Mouse (Mus musculus): ENCODE results near the gene Dtl.

Dtl gene

GRCm38 (mm10) chr1:191581641-191582040 lies 6.3 kb upstream of the Dtl start:
- DNase-seq (ENCODE audit: inconsistent age in 2 of 2, low spot score in 1 of 2) = no peak

GRCm38 (mm10) chr1:191579524-191579923 lies 4.2 kb upstream of the Dtl start:
- no peak for DNase-seq (ENCODE audit: inconsistent age in 2 of 2, low spot score in 1 of 2)

- no peak for DNase-seq (ENCODE audit: inconsistent age in 2 of 2, low spot score in 1 of 2)
Observed at GRCm38 (mm10) chr1:191574871-191575457, 380 bp downstream of the Dtl start.

- no peak for DNase-seq (ENCODE audit: inconsistent age in 2 of 2, low spot score in 1 of 2)
Observed at GRCm38 (mm10) chr1:191573906-191574639, 1.3 kb downstream of the Dtl start.

GRCm38 (mm10) chr1:191570415-191570814 lies 4.9 kb downstream of the Dtl start:
- DNase-seq (ENCODE audit: inconsistent age in 2 of 2, low spot score in 1 of 2) = no peak

GRCm38 (mm10) chr1:191569625-191570024 lies 5.7 kb downstream of the Dtl start:
- DNase-seq (ENCODE audit: inconsistent age in 2 of 2, low spot score in 1 of 2) = no peak

GRCm38 (mm10) chr1:191567859-191568258 lies 7.5 kb downstream of the Dtl start:
- peak in 1 of 2 experiments; percentile 45 for DNase-seq (ENCODE audit: inconsistent age in 2 of 2, low spot score in 1 of 2)

GRCm38 (mm10) chr1:191562823-191563365 lies 12.4 kb downstream of the Dtl start:
- peak; percentile 14 to 85 for DNase-seq (ENCODE audit: inconsistent age in 2 of 2, low spot score in 1 of 2)

- peak in 1 of 2 experiments; percentile 34 for DNase-seq (ENCODE audit: inconsistent age in 2 of 2, low spot score in 1 of 2)
Observed at GRCm38 (mm10) chr1:191559779-191560178, 15.6 kb downstream of the Dtl start.

GRCm38 (mm10) chr1:191557109-191557508 lies 18.2 kb downstream of the Dtl start:
- DNase-seq (ENCODE audit: inconsistent age in 2 of 2, low spot score in 1 of 2) = peak; percentile 13 to 69

GRCm38 (mm10) chr1:191550786-191551185 lies 24.6 kb downstream of the Dtl start:
- DNase-seq (ENCODE audit: inconsistent age in 2 of 2, low spot score in 1 of 2) = no peak

GRCm38 (mm10) chr1:191543747-191544146 lies 31.6 kb downstream of the Dtl start:
- DNase-seq (ENCODE audit: inconsistent age in 2 of 2, low spot score in 1 of 2) = no peak

GRCm38 (mm10) chr1:191541619-191542018 lies 33.7 kb downstream of the Dtl start:
- no peak for DNase-seq (ENCODE audit: inconsistent age in 2 of 2, low spot score in 1 of 2)

- DNase-seq (ENCODE audit: inconsistent age in 2 of 2, low spot score in 1 of 2) = no peak
Observed at GRCm38 (mm10) chr1:191541014-191541413, 34.3 kb downstream of the Dtl start.

GRCm38 (mm10) chr1:191540300-191540699 lies 35.0 kb downstream of the Dtl start:
- no peak for DNase-seq (ENCODE audit: inconsistent age in 2 of 2, low spot score in 1 of 2)

- no peak for DNase-seq (ENCODE audit: inconsistent age in 2 of 2, low spot score in 1 of 2)
Observed at GRCm38 (mm10) chr1:191534896-191535295, 40.4 kb downstream of the Dtl start.

GRCm38 (mm10) chr1:191531023-191531422 lies 44.3 kb downstream of the Dtl start:
- no peak for DNase-seq (ENCODE audit: inconsistent age in 2 of 2, low spot score in 1 of 2)

GRCm38 (mm10) chr1:191529406-191529805 lies 45.9 kb downstream of the Dtl start:
- peak; percentile 22 to 64 for DNase-seq (ENCODE audit: inconsistent age in 2 of 2, low spot score in 1 of 2)

- peak; percentile 29 to 66 for DNase-seq (ENCODE audit: inconsistent age in 2 of 2, low spot score in 1 of 2)
Observed at GRCm38 (mm10) chr1:191527921-191528612, 47.3 kb downstream of the Dtl start.

GRCm38 (mm10) chr1:191527089-191527488 lies 48.3 kb downstream of the Dtl start:
- peak; percentile 37 to 50 for DNase-seq (ENCODE audit: inconsistent age in 2 of 2, low spot score in 1 of 2)

- no peak for DNase-seq (ENCODE audit: inconsistent age in 2 of 2, low spot score in 1 of 2)
Observed at GRCm38 (mm10) chr1:191521395-191521794, 53.9 kb downstream of the Dtl start.

- no peak for DNase-seq (ENCODE audit: inconsistent age in 2 of 2, low spot score in 1 of 2)
Observed at GRCm38 (mm10) chr1:191520669-191521068, 54.7 kb downstream of the Dtl start.
